Mouse (Mus musculus) MEL (cell line): ENCODE measurements at regions not wholly inside any gene's neighbourhood (a gene's known extent, or its start where the extent isn't known, plus 50 kb on each side); places are given as distances from the start of the nearest gene placed in this dataset.

ENCODE experiments used
- CTCF ChIP-seq, 3 experiments: IDR thresholded peaks in 2 of 3; conservative IDR thresholded peaks in 1 of 3; 2 replicates each; pipeline ENCODE4 v1.5.1; 2011 to 2012; ENCODE audit warnings: low read length in 3 of 3, low read depth in 2 of 3, mild to moderate bottlenecking in 2 of 3, improper control_type of control experiment in 1 of 3, inconsistent platforms in 1 of 3, mixed read lengths in 1 of 3, moderate library complexity in 1 of 3; ENCODE audit not compliant: control insufficient read depth in 1 of 3, insufficient read depth in 1 of 3, poor library complexity in 1 of 3, severe bottlenecking in 1 of 3
- NELFE ChIP-seq: IDR thresholded peaks from 2 replicates; pipeline ENCODE4 v1.6.1; 2011; ENCODE audit warnings: low read depth, low read length, improper control_type of control experiment
- POLR2A ChIP-seq, 2 experiments: IDR thresholded peaks; 2 replicates each; pipeline ENCODE4 v1.6.1; 2011 to 2012; ENCODE audit warnings: low read length in 2 of 2, mild to moderate bottlenecking in 2 of 2, control low read depth in 1 of 2, improper control_type of control experiment in 1 of 2, low read depth in 1 of 2, moderate library complexity in 1 of 2; ENCODE audit not compliant: control insufficient read depth in 1 of 2, insufficient read depth in 1 of 2, poor library complexity in 1 of 2
- USF1 ChIP-seq: IDR thresholded peaks from 2 replicates; pipeline ENCODE4 v1.6.1; 2014; ENCODE audit warnings: low read depth, mild to moderate bottlenecking, inconsistent platforms, low read length, improper control_type of control experiment, moderate library complexity
- USF2 ChIP-seq, 2 experiments: IDR thresholded peaks; 2 replicates each; pipeline ENCODE4 v1.6.1; 2011 to 2012; ENCODE audit warnings: improper control_type of control experiment in 2 of 2, low read length in 2 of 2, borderline replicate concordance in 1 of 2, inconsistent platforms in 1 of 2, low read depth in 1 of 2, mild to moderate bottlenecking in 1 of 2; ENCODE audit not compliant: insufficient read depth in 1 of 2

DNA sequence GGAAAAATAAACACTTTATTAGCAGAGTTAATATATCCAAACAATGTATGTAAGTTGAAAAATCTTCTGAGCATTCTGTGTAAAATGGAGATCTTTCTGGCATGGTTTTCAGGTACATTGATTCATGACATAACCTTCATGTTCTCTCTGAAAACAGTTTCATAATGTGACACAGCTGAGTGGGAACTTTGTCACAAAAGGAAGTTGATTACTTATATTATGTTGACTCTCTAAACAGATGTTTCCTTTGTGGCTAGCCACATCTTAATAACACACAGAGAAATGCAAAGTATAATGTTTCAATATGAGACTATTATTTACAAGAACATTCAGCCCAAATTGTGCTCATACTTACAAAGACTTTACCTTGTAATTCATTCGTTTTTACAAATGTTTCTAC, 1002.1 kb downstream of the Cdh9 start:
- no peak for TF ChIP-seq USF2 (IDR thresholded peaks at IDR 0.05; ENCODE audit: borderline replicate concordance in 1 of 2, insufficient read depth in 1 of 2, low read depth in 1 of 2, low read length in 2 of 2)
- no peak for TF ChIP-seq NELFE
- no peak for TF ChIP-seq POLR2A (IDR thresholded peaks at IDR 0.05; ENCODE audit: control insufficient read depth in 1 of 2, insufficient read depth in 1 of 2, low read depth in 1 of 2, low read length in 2 of 2, poor library complexity in 1 of 2)
- no peak for TF ChIP-seq USF1
- TF ChIP-seq CTCF (IDR thresholded peaks at IDR 0.05 in 2 of 3, conservative IDR thresholded peaks at IDR 0.05 in 1 of 3; ENCODE audit: control insufficient read depth in 1 of 3, insufficient read depth in 1 of 3, low read depth in 2 of 3, low read length in 3 of 3, poor library complexity in 1 of 3, severe bottlenecking in 1 of 3), result no peak
